Mouse (Mus musculus) midbrain, embryonic 14.5 days (tissue): ENCODE data around the gene Wnt1. TPM values are rescaled to one million over a fixed set of nuclear protein-coding genes. Genes with fewer than 3 reads are reported as not detected.

ENCODE experiments used
- ATAC-seq: fragments of 200-750 bp; cut with Nextera tagmentation; 2 replicates; pipeline ENCODE4 v1.8.0; 2017; ENCODE audit warnings: moderate number of reproducible peaks, moderate library complexity; ENCODE audit not compliant: low FRiP score, low TSS enrichment
- DNase-seq: peaks from one replicate; pipeline ENCODE4 v3.0.0-alpha.2; 2015
- H3K27ac ChIP-seq: fragments of 300-500 bp; sonication (generic); replicated peaks from 2 replicates; pipeline ENCODE4 v1.5.1; 2014; ENCODE audit warnings: mild to moderate bottlenecking, low read depth, low read length, moderate library complexity
- H3K27me3 ChIP-seq: fragments of 300-500 bp; sonication (generic); 2 replicates; pipeline ENCODE4 v1.6.1; 2014; ENCODE audit warnings: low read length, control low read depth, mixed read lengths; ENCODE audit not compliant: control insufficient read depth, insufficient read depth
- H3K36me3 ChIP-seq: fragments of 300-500 bp; sonication (generic); 2 replicates; pipeline ENCODE4 v1.6.1; 2014; ENCODE audit warnings: low read length, control low read depth; ENCODE audit not compliant: control insufficient read depth, insufficient read depth
- H3K4me1 ChIP-seq: fragments of 300-500 bp; sonication (generic); 2 replicates; pipeline ENCODE4 v1.6.1; 2014; ENCODE audit warnings: mild to moderate bottlenecking, antibody characterized with exemption, low read length, control low read depth; ENCODE audit not compliant: control insufficient read depth, insufficient read depth
- H3K4me2 ChIP-seq: fragments of 300-500 bp; sonication (generic); 2 replicates; pipeline ENCODE4 v1.6.1; 2014; ENCODE audit warnings: mild to moderate bottlenecking, low read length, moderate library complexity
- H3K4me3 ChIP-seq: fragments of 300-500 bp; sonication (generic); replicated peaks from 2 replicates; pipeline ENCODE4 v1.5.1; 2014; ENCODE audit warnings: low read depth, low read length
- H3K9ac ChIP-seq: fragments of 300-500 bp; sonication (generic); replicated peaks from 2 replicates; pipeline ENCODE4 v1.6.1; 2014; ENCODE audit warnings: mild to moderate bottlenecking, low read length, moderate library complexity
- H3K9me3 ChIP-seq: fragments of 300-500 bp; sonication (generic); 2 replicates; pipeline ENCODE4 v1.6.1; 2016; ENCODE audit warnings: low read length, control low read depth, mixed read lengths; ENCODE audit not compliant: control insufficient read depth
- WGBS: fragments of 180-500 bp; shearing (Covaris S2); extraction: QIAGEN DNeasy Blood & Tissue Kit; methylation state at CpG from one replicate; pipeline ENCODE4 v1.1.7; 2014; 5-methylcytosine and 5-hydroxymethylcytosine counted together
- polyA plus RNA-seq: library from polyadenylated mRNA; unstranded; fragments of >200 nt; fragmentation: Nextera tagmentation; extraction: Ambion mirVana; gene quantifications from 2 replicates; pipeline ENCODE4 v1.2.1, GENCODE M21; 2014

Gene Wnt1
- polyA plus RNA-seq, 1 experiment from 2014 or later = 4.1 TPM

- H3K36me3 ChIP-seq = peaks cover 34% of the 10 kb centered on the region
- no peaks in the 10 kb centered on the region for H3K4me1 ChIP-seq
- DNase-seq (no peak), ATAC-seq (no peak)
- no peak overlapping the region for H3K4me2 ChIP-seq
- H3K9ac ChIP-seq = no peak overlapping the region
- no peaks in the 10 kb centered on the region for H3K9me3 ChIP-seq
- no peak overlapping the region for H3K27ac ChIP-seq
- H3K27me3 ChIP-seq = no peaks in the 10 kb centered on the region
- H3K4me3 ChIP-seq = no peak overlapping the region
- 94% methylated on average over 7 of the region's 7 CpGs for WGBS
Observed at GRCm38 (mm10) chr15:98818171-98818570, 28.5 kb downstream of the Wnt1 start.

DNA sequence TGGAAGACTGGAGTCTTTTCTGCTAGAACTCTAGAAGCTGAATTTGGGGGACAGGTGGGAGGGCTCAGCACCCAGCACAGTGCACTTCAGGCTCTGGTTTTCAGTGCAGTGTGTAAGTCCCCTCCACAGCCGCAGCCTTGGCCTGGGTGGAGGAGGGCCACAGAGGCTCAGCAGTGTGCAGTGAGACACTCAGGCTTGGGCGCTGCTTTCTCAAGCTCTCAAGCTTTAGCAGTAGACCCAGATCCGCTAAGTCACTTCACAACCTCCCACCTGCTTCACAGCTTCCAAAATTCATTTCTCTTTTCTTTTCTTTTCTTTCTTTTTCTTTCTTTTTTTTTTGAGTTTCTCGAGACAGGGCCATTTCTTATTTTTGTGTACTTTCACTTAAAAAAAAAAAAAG, 31.3 kb downstream of the Wnt1 start:
- 89% methylated on average over 4 of the region's 4 CpGs for WGBS
- ATAC-seq (no peak), DNase-seq (no peak)
- Histone ChIP-seq H3K4me1 (no peaks in the 10 kb centered on the region), H3K4me2 (no peak overlapping the region), H3K9me3 (no peaks in the 10 kb centered on the region), H3K27ac (no peak overlapping the region), H3K9ac (no peak overlapping the region), H3K27me3 (no peaks in the 10 kb centered on the region), H3K36me3 (peaks cover 13% of the 10 kb centered on the region; the same call in 1 of the 2 replicates), H3K4me3 (no peak overlapping the region)

DNA sequence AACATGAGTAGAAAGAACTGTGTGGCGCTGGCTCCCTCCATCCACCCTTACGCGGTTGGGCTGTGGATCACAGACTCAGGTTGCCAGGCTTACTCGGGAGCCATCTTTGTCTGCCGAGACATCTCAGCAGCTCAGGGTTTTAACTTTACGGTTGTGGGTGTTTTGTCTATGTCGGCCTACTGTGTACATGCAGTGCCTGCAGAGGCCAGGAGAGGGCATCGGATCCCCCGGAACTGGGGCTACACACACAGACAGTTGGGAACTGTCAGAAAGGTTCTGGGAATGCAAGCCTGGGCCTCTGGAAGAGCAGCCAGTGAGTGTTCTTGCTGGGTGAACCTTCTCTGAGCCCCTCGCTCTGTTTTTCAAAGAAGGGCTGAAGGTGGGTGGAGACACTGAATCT, 31.7 kb downstream of the Wnt1 start:
- ATAC-seq (no peak), DNase-seq (no peak)
- Histone ChIP-seq H3K36me3 (peaks cover 11% of the 10 kb centered on the region; the same call in 1 of the 2 replicates), H3K27ac (no peak overlapping the region), H3K4me3 (no peak overlapping the region), H3K27me3 (no peaks in the 10 kb centered on the region), H3K9me3 (no peaks in the 10 kb centered on the region), H3K4me1 (no peaks in the 10 kb centered on the region), H3K9ac (no peak overlapping the region), H3K4me2 (no peak overlapping the region)
- WGBS = 28% methylated on average over 10 of the region's 10 CpGs

DNA sequence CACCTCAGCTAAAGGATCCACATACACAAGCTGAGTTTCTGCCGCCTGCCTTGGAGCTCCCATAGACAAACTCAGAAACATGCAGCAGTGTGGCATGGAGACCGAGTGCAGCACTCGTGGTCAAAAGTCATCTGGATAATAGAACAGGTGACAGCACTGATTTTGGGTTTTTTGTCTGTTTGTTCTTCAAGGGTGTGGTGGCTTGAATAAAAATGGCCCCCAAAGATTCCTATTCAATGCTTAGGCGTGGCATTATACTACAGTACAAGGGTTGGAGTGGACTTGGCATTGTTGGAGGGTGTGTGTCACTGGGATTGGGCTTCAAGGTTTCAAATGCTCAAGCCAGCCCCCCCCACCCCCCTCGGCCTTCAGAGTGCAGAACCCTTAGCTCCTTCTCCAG, 32.5 kb downstream of the Wnt1 start:
- no peak for ATAC-seq
- peaks cover 9% of the 10 kb centered on the region; the same call in 1 of the 2 replicates for H3K36me3 ChIP-seq
- no peaks in the 10 kb centered on the region for H3K27me3 ChIP-seq

DNA sequence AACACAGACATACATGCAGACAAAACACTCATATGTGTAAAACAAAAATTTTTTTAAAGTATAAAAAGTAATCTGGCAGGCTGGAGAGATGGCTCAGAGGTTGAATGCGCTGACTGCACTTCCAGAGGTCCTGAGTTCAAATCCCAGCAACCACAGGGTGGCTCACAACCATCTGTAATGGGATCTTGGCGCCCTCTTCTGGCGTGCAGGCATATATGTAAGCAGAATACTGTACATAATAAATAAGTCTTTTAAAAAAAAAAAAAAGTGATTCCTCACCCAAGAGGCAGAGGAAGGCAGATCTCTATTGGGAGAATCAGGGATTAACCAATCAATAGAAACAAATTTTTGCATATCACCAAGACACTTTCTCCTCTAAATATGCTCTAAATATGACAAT, 33.8 kb downstream of the Wnt1 start:
- no peak overlapping the region for H3K9ac ChIP-seq
- peaks cover 11% of the 10 kb centered on the region for H3K36me3 ChIP-seq
- H3K4me1 ChIP-seq = no peaks in the 10 kb centered on the region
- no peaks in the 10 kb centered on the region for H3K9me3 ChIP-seq
- no peak for ATAC-seq
- no peak overlapping the region for H3K27ac ChIP-seq
- DNase-seq = no peak
- no peaks in the 10 kb centered on the region for H3K27me3 ChIP-seq
- WGBS = 77% methylated on average over 3 of the region's 3 CpGs
- no peak overlapping the region for H3K4me2 ChIP-seq
- no peak overlapping the region for H3K4me3 ChIP-seq

More for the DNA sequence above, 32.5 kb downstream of the Wnt1 start:
- Histone ChIP-seq H3K4me3 (no peak overlapping the region), H3K27ac (no peak overlapping the region), H3K9me3 (no peaks in the 10 kb centered on the region), H3K4me2 (no peak overlapping the region), H3K4me1 (no peaks in the 10 kb centered on the region), H3K9ac (no peak overlapping the region)
- DNase-seq = no peak
- 91% methylated on average over 5 of the region's 5 CpGs for WGBS

DNA sequence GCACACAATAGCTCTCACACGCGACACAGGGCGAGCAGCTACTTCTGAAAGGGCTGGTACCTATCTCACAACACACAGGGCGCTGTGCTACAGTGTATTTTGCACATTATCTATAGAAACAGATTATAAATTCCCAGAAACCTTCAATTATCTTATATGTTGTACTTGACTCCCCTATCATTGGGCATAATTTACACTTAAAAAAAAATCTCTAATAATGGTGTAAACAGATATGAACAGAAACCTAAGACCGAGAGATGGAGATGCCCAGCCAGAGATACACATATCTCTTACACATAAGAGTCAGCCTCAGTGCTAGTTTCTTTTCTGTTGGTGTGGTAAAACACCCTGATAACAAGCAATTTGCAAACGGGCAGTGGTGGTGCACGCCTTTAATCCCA, 38.0 kb downstream of the Wnt1 start:
- Histone ChIP-seq H3K27ac (no peak overlapping the region), H3K4me3 (no peak overlapping the region), H3K27me3 (no peaks in the 10 kb centered on the region), H3K4me2 (no peak overlapping the region), H3K9me3 (no peaks in the 10 kb centered on the region), H3K4me1 (peaks cover 8% of the 10 kb centered on the region; the same call in 1 of the 2 replicates), H3K36me3 (peaks cover 7% of the 10 kb centered on the region), H3K9ac (no peak overlapping the region)
- whole genome bisulfite sequencing = 89% methylated on average over 7 of the region's 7 CpGs
- DNase-seq (no peak), ATAC-seq (no peak)

- DNase-seq (peak; percentile 97), ATAC-seq (peak; percentile 95)
- H3K27me3 ChIP-seq = no peaks in the 10 kb centered on the region
- H3K36me3 ChIP-seq = peaks cover 32% of the 10 kb centered on the region
- peak within 1 kb of the TSS; percentile 79 for H3K4me2 ChIP-seq
- no peaks in the 10 kb centered on the region for H3K9me3 ChIP-seq
- H3K27ac ChIP-seq = peak within 1 kb of the TSS; percentile 83
- H3K4me1 ChIP-seq = peaks cover 8% of the 10 kb centered on the region; the same call in 1 of the 2 replicates
- H3K9ac ChIP-seq = peak within 1 kb of the TSS; percentile 71
- under 1% methylated on average over 66 of the region's 66 CpGs for WGBS
- peak within 1 kb of the TSS; percentile 69 for H3K4me3 ChIP-seq
Observed at GRCm38 (mm10) chr15:98830736-98831683, 41.4 kb downstream of the Wnt1 start, which contains the start of gene Prkag1. Gene Prkag1 (minus strand): TSS chr15:98831521.

DNA sequence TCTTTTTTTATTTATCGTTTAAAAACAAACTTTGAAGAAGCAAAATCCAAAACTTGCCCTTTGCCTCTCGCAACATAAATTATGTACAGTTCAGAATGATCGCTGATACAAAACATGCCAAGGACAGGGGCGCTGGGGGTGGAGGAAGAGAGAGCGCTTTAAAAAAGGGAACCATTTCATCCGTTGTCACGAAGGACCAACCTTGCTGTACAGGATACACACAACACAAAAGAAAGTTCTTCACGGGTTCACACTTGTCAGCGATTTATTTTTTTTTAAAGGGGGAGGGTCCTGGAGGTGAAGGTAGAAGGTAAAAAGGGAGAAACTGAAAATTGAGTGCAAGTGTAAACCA, 42.0 kb downstream of the Wnt1 start:
- Histone ChIP-seq H3K36me3 (peaks cover 39% of the 10 kb centered on the region), H3K27me3 (no peaks in the 10 kb centered on the region), H3K9ac (peak overlapping the region; percentile 71), H3K4me1 (peaks cover 8% of the 10 kb centered on the region; the same call in 1 of the 2 replicates), H3K27ac (peak overlapping the region; percentile 83), H3K4me2 (peak overlapping the region; percentile 79), H3K9me3 (no peaks in the 10 kb centered on the region), H3K4me3 (peak overlapping the region; percentile 69)
- DNase-seq = no peak
- ATAC-seq = peak; percentile 34
- WGBS = 19% methylated on average over 9 of the region's 9 CpGs
